Mouse (Mus musculus): ENCODE results near the gene Hcrt.

DNA sequence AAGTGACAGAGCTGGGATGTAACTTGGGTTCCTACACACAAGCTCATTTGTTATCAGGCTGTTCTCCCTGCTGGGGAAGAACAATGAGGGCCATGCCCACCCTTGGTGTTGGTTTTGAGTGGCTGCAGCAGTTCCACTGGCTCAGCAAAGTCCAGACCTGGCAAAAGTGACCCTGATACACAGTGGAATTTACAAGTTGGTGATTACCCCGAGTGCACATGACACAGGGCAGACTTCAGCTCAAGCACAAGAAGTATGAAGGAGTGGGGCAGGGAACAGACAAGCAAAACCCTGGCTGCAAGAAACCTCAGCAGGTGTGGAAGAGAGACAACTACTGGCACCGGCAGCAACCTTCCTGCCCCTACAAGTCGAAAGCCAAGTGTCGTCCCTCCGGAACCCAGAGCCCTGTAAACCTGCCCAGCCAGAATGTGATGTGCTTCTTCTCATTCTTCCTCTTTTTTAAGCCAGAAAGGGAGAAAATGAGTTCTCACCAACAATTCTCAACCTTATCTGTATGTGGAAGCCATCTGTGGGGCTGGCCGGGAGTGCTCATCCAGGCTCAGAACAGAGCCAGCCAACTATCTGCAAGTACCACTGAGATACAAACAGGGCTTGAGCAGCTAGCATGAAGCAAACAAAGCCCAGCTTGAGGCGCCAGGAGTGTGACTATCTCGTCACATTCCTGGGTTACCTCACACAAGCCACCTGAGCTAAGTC is 40.8 kb downstream of the Hcrt start:
- TF ChIP-seq POLR2A (IDR thresholded peaks at IDR 0.05; ENCODE audit: extremely low read depth, insufficient read depth, low read length) (no peak), CTCF (IDR thresholded peaks at IDR 0.05; ENCODE audit: low read depth, low read length) (no peak)

All from liver, adult 2 months (tissue).